Mouse (Mus musculus) hindbrain, postnatal 0 days (tissue): ENCODE results near the gene Tap2. TPM values are rescaled to one million over a fixed set of nuclear protein-coding genes. Genes with fewer than 3 reads are reported as not detected.

Experiments
- ATAC-seq: fragments of 200-750 bp; cut with Nextera tagmentation; 2 replicates; pipeline ENCODE4 v1.8.0; 2017; ENCODE audit warnings: mild to moderate bottlenecking, moderate TSS enrichment, moderate library complexity
- DNase-seq: peaks from one replicate; pipeline ENCODE4 v3.0.0-alpha.2; 2015; ENCODE audit warnings: low spot score
- H3K27ac ChIP-seq: fragments of 300-500 bp; sonication (generic); 2 replicates; pipeline ENCODE4 v1.5.1; 2014; ENCODE audit warnings: mild to moderate bottlenecking
- H3K27me3 ChIP-seq: fragments of 300-500 bp; sonication (generic); 2 replicates; pipeline ENCODE4 v1.6.1; 2014; ENCODE audit warnings: low read length, mixed read lengths; ENCODE audit not compliant: insufficient read depth
- H3K36me3 ChIP-seq: fragments of 300-500 bp; sonication (generic); 2 replicates; pipeline ENCODE4 v1.6.1; 2014; ENCODE audit warnings: low read length, mixed read lengths; ENCODE audit not compliant: insufficient read depth
- H3K4me1 ChIP-seq: fragments of 300-500 bp; sonication (generic); 2 replicates; pipeline ENCODE4 v1.6.1; 2014; ENCODE audit warnings: antibody characterized with exemption, low read length, mixed read lengths; ENCODE audit not compliant: insufficient read depth
- H3K4me2 ChIP-seq: fragments of 300-500 bp; sonication (generic); 2 replicates; pipeline ENCODE4 v1.6.1; 2014; ENCODE audit warnings: low read depth, mild to moderate bottlenecking, low read length, moderate library complexity, mixed read lengths
- H3K4me3 ChIP-seq: fragments of 300-500 bp; sonication (generic); 2 replicates; pipeline ENCODE4 v1.5.1; 2014; ENCODE audit warnings: low read length
- H3K9ac ChIP-seq: fragments of 300-500 bp; sonication (generic); replicated peaks from 2 replicates; pipeline ENCODE4 v1.6.1; 2014; ENCODE audit warnings: mild to moderate bottlenecking, low read length, moderate library complexity, mixed read lengths
- H3K9me3 ChIP-seq: fragments of 300-500 bp; sonication (generic); 2 replicates; pipeline ENCODE4 v1.6.1; 2016; ENCODE audit warnings: low read length, mixed read lengths
- CTCF ChIP-seq: IDR thresholded peaks from 2 replicates; pipeline ENCODE4 v1.5.1; 2016; ENCODE audit warnings: antibody characterized with exemption, control low read depth, low read depth
- WGBS: fragments of 180-500 bp; shearing (Covaris S2); extraction: QIAGEN DNeasy Blood & Tissue Kit; methylation state at CpG from one replicate; pipeline ENCODE4 v1.1.7; 2014; 5-methylcytosine and 5-hydroxymethylcytosine counted together
- polyA plus RNA-seq: library from polyadenylated mRNA; unstranded; fragments of >200 nt; fragmentation: Nextera tagmentation; extraction: Ambion mirVana; gene quantifications from 2 replicates; pipeline ENCODE4 v1.2.1, GENCODE M21; 2015
- total RNA-seq: library from RNA; depleted of rRNA; stranded (reverse); fragments of >200 nt; gene quantifications from 2 replicates; pipeline ENCODE4 v1.2.3, GENCODE M21; 2014

Tap2 gene
- total and polyA plus RNA-seq, 2 experiments from 2014 or later: 0.89 to 6.5 TPM

GRCm38 (mm10) chr17:34183564-34184219 is 19.6 kb upstream of the Tap2 start:
- no peak for TF ChIP-seq CTCF
- Histone ChIP-seq H3K4me3 (no peak overlapping the region), H3K4me1 (no peaks in the 10 kb centered on the region), H3K36me3 (no peaks in the 10 kb centered on the region), H3K9me3 (no peaks in the 10 kb centered on the region), H3K27me3 (peaks cover 12% of the 10 kb centered on the region; the same call in 1 of the 2 replicates), H3K9ac (no peak overlapping the region), H3K27ac (no peak overlapping the region), H3K4me2 (no peak overlapping the region)
- WGBS: 78% methylated on average over 15 of the region's 15 CpGs
- no peak for ATAC-seq
- DNase-seq: no peak

GRCm38 (mm10) chr17:34185526-34185925 is 17.8 kb upstream of the Tap2 start:
- DNase-seq (no peak), ATAC-seq (no peak)
- Histone ChIP-seq H3K4me1 (no peaks in the 10 kb centered on the region), H3K27ac (no peak overlapping the region), H3K27me3 (peaks cover 18% of the 10 kb centered on the region), H3K4me2 (no peak overlapping the region), H3K36me3 (no peaks in the 10 kb centered on the region), H3K9ac (no peak overlapping the region), H3K4me3 (no peak overlapping the region), H3K9me3 (no peaks in the 10 kb centered on the region)
- TF ChIP-seq CTCF: no peak
- 88% methylated on average over 9 of the region's 9 CpGs for WGBS

DNA sequence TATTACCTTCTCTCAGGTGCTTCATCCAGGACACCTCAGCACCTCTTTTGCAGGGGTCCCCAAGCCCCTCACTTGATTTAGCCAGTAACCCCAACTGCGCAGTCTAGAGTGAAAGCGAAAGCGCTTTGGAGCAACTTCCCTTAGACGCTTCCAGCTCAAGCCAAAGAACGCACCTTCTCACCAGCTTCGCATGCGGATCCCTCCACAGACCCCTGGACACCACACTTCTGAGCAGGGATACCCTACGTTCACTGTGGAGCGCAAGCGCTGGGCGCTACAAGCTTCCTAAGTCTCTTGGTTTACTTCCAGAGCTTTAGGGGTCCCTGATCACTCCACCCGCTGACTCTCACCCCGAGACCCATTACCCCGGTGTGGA is 16.5 kb upstream of the Tap2 start:
- peak overlapping the region; percentile 53 for H3K4me3 ChIP-seq
- H3K27ac ChIP-seq: peak overlapping the region; percentile 41; the same call in 1 of the 2 replicates
- H3K9ac ChIP-seq: peak overlapping the region; percentile 37; the same call in 1 of the 2 replicates
- no peaks in the 10 kb centered on the region for H3K9me3 ChIP-seq
- WGBS: 3% methylated on average over 14 of the region's 14 CpGs
- H3K4me2 ChIP-seq: peak overlapping the region; percentile 91
- ATAC-seq (peak; percentile 50; the same call in 1 of the 2 replicates), DNase-seq (peak; percentile 17)
- H3K27me3 ChIP-seq: peaks cover 20% of the 10 kb centered on the region
- H3K36me3 ChIP-seq: no peaks in the 10 kb centered on the region
- no peaks in the 10 kb centered on the region for H3K4me1 ChIP-seq
- no peak for TF ChIP-seq CTCF

GRCm38 (mm10) chr17:34187261-34187916 is 15.9 kb upstream of the Tap2 start, which contains the start of the genes Tap1 and Psmb9:
Gene Tap1, plus strand, starts transcription at chr17:34187553.
Gene Psmb9, minus strand, starts transcription at chr17:34187764.
- Histone ChIP-seq H3K27ac (peak within 1 kb of the TSS; percentile 41; the same call in 1 of the 2 replicates), H3K27me3 (peaks cover 26% of the 10 kb centered on the region), H3K4me3 (peak within 1 kb of the TSS; percentile 53), H3K4me1 (no peaks in the 10 kb centered on the region), H3K9ac (peak within 1 kb of the TSS; percentile 62), H3K36me3 (no peaks in the 10 kb centered on the region), H3K4me2 (peak within 1 kb of the TSS; percentile 91), H3K9me3 (no peaks in the 10 kb centered on the region)
- DNase-seq (peak; percentile 97), ATAC-seq (peak; percentile 97)
- WGBS: under 1% methylated on average over 46 of the region's 46 CpGs
- no peak for TF ChIP-seq CTCF

- Histone ChIP-seq H3K27me3 (peaks cover 26% of the 10 kb centered on the region), H3K4me3 (peak overlapping the region; percentile 53), H3K36me3 (no peaks in the 10 kb centered on the region), H3K4me2 (peak overlapping the region; percentile 91), H3K27ac (peak overlapping the region; percentile 41; the same call in 1 of the 2 replicates), H3K9me3 (no peaks in the 10 kb centered on the region), H3K9ac (peak overlapping the region; percentile 62), H3K4me1 (no peaks in the 10 kb centered on the region)
- TF ChIP-seq CTCF: no peak
- DNase-seq (no peak), ATAC-seq (peak; percentile 15; the same call in 1 of the 2 replicates)
- whole genome bisulfite sequencing: 6% methylated on average over 20 of the region's 20 CpGs
These were observed 15.3 kb upstream of the Tap2 start for GRCm38 (mm10) chr17:34188010-34188409.

- Histone ChIP-seq H3K27me3 (peaks cover 26% of the 10 kb centered on the region), H3K27ac (no peak overlapping the region), H3K4me3 (no peak overlapping the region), H3K36me3 (no peaks in the 10 kb centered on the region), H3K4me1 (no peaks in the 10 kb centered on the region), H3K9ac (no peak overlapping the region), H3K9me3 (no peaks in the 10 kb centered on the region), H3K4me2 (no peak overlapping the region)
- TF ChIP-seq CTCF: no peak
- DNase-seq (no peak), ATAC-seq (no peak)
- WGBS: 80% methylated on average over 6 of the region's 6 CpGs
These were observed 14.3 kb upstream of the Tap2 start for GRCm38 (mm10) chr17:34188986-34189385.

GRCm38 (mm10) chr17:34192852-34193251 is 10.5 kb upstream of the Tap2 start:
- no peaks in the 10 kb centered on the region for H3K4me1 ChIP-seq
- H3K4me2 ChIP-seq: no peak overlapping the region
- no peak overlapping the region for H3K27ac ChIP-seq
- WGBS: 26% methylated on average over 16 of the region's 16 CpGs
- no peak for DNase-seq
- no peak for TF ChIP-seq CTCF
- H3K9me3 ChIP-seq: no peaks in the 10 kb centered on the region
- no peaks in the 10 kb centered on the region for H3K36me3 ChIP-seq
- H3K9ac ChIP-seq: no peak overlapping the region
- H3K27me3 ChIP-seq: peaks cover 28% of the 10 kb centered on the region
- no peak overlapping the region for H3K4me3 ChIP-seq
- ATAC-seq: no peak
